Mouse (Mus musculus) B cell, adult 2 months (primary cell): Measurements from ENCODE around the gene Serinc3.
"Not testable (repeated sequence)": the region's sequence is repeated elsewhere in the genome, so short reads cannot be mapped to it uniquely, and the experiment has no call there.

Experiments
- DNase-seq, 2 experiments: peaks; one replicate each; pipeline ENCODE4 v3.0.0; 2022

The Serinc3 gene

DNA sequence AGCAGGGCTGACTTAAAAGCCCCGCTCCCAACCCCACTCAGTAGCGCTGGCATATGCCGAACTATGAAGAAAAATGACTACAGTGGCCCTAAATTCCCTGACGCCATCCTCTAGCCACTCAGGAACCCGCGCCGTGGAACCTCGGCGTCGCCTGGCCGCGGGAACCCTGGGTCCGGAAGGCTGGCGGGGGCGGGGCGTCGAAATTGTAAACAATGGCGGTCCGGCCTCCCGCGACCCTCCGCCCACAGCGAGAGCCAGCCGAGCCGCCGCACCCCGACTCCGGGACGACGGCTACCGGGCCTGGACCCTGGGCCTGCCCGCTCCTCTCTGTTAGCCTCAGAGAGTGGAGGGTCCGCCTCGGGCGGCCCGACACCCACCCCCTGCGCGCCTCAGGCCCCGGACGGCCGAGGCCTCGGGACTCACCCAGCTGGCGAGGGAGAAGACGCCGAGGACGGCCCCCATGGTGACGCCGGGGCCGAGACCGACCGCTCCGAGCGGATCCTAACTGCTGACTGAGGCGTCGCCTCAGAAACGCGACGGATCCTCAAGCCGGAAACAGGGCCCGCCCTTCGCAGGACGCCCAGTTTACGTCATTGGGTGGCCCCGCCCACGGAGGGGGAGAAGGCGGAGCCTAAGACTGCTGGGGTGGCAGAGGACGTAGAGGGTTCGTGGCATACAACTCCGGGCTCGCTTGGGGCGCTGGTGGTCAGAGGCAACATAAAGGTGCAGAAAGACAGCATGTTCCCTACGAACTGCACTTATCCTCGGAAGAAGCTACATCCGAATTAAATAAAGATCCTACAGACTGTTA lies at the start of gene Serinc3:
Gene Serinc3 (minus strand): TSS at position 557 of the 811 bp plus-strand sequence.
- DNase-seq: peak; percentile 100

DNA sequence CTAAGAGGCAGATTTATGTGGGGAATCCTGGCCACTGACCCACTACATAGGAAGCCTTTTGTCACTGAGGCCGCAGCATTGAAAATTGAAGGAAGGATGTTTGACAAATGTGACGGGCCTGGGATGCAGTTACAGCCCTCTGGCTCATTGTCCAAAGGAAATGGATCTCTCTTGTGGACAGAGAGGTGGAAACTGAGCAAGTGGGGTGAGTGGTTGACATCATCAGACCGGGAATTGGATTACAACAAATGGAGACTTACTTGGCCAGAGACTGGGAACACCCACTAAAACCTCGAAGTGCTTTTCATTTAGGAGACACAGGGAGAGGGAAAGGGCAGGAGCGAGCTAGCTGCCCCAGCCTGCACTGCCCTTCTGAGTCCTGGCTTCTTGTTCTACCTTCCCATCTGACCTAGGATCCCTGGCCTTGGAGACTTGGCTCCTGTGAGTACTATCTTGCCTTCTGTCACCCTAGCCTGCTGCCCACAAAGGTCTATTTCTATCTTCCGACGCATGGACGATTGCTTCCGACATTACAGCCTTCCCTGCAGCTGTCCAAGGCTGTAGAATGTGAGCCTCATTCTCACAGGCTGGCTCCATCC lies 48.9 kb upstream of the Serinc3 start:
- DNase-seq: no peak

DNA sequence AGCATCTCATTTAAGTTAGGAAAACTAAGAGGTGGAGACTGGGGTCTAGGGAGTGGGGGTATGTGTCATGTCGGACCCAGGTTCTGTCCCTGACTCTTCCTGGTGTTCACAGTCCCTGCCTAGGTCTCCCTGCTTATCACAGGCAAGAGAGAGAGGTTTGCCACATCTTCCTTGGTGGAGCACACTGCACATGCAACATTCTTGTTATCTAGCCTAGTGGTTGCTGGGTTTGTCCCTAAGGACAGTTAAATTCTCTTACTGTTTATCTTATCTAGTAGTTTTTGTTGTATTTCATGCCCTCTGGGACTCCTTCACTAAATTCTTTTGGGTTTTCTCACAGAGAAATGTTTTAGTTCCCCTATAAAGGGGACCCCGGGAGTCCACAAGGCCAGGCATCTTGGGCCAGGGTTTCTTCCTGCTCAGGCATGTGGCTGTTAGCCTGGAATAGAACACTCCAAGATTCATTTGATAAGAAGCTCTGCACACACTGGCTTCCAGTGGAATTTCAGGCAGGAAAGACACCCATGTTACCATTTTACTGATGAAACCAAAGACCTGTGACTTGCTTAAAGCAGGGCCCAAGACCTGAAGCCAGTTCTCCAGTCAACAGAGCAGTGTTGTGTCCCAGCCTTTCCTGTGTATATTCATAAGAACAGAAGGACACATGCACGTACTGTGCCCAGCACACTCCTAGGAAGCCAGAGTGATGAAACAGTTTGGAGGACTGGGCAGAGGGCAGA lies 48.1 kb upstream of the Serinc3 start:
- DNase-seq: no peak

DNA sequence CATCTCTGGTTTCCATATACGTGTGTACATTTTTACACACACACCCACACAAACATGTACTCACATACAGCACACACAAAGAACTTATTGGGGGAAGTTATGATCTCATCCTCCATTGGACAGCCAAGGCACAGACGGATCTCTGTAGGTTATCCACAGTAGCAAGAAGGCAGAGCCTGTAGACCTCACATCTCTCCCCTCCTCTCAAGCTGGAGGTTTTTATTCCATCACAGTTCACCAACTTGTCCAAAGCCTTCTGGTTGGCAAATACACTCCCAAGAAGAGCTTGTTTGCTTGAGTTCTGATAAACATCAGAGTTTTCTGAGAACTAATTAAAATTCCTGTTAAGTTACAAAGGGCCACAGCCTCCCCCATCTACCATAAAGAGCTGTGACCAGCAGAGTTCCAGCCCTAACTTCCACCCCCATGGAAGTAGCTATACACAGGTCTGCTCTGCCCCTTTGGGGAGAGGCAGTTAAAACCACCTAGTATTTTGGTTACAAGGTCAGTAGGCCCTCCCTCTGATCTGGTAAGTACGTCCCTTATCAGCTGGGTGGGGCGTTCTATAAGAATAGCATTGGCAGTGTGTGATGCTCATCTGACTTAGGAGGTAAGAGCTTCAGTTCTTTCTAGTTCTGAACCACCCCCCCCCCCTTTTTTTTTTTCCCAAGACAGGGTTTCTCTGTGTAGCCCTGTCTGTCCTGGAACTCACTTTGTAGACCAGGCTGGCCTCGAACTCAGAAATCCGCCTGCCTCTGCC lies 47.1 kb upstream of the Serinc3 start:
- no peak for DNase-seq

DNA sequence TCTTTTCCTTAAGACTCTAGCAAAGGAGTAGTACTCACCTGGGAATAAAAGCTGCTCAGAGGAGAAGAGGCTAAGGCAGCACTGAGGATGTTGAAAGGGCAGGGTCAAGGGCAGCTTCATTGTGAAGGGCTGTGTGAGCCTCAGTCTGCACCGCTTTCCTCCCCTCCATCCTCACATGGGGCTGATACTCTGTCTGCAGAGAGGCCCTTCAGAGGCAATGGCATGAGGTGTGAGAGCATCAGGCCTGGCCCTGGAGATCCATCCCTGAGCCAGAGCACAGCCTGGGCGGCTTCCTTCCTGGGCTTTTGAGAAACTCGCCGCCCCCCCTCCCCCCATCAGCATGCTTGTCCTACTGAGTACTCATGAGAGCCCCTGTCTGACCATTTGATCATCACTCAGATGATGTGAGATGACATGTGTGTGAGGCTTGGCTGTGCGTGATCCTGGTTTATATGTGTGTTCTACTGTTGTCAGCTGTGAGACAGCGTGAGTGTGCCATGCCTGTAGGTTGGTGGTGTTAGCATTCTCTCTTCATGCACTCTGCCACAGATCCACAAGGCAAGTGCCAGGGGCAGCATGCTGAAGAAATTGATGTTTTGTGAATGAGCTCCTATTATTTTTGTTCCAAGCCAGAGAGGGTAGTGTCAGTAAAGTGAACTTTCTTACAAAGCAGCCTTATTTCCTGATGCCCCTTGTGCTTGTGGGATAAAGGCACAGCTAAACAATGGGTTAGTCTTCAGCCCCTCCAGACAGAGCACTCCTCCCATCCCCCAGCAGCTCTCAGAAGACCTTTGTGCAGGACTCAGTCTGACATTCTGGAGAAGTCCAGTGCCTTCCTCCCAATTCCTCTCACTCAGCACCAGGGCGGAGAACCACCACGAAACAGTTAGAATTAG lies 45.7 kb upstream of the Serinc3 start:
- DNase-seq: no peak

DNA sequence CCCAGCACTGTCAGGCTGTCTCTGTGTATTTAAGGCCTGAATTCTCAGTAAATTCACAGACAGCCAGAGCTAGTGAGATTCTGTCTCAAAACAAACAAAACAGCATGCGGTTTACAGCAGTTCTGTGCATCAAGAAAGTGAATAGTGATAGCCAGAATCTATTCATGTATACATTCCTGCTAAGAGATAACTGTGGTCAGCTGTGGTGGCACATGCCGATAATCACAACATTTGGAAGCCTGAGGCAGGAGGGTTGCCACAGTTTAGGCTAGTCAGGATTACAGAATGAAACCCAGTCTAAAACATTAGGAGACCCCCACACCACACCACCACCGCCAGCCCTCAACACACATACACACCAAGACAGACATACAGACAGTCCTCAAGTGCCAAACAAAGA lies 44.8 kb upstream of the Serinc3 start:
- DNase-seq: no peak

DNA sequence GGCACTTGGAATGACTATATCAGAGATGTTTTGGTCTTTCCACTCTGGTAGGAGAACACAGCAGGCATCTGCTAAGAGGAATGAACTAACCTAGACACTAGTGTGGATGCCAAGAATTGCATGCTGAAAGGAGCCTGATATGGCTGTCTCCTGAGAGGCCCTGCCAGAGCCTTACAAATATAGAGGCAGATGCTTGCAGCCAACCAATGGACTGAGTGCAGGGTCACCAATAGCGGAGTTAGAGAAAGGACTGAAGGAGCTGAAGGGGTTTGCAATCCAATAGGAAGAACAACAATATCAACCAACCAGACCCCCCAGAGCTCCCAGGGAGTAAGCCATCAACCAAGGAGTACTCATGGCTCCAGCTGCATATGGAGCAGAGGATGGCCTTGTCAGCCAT lies 43.4 kb upstream of the Serinc3 start:
- DNase-seq: not testable (repeated sequence)

DNA sequence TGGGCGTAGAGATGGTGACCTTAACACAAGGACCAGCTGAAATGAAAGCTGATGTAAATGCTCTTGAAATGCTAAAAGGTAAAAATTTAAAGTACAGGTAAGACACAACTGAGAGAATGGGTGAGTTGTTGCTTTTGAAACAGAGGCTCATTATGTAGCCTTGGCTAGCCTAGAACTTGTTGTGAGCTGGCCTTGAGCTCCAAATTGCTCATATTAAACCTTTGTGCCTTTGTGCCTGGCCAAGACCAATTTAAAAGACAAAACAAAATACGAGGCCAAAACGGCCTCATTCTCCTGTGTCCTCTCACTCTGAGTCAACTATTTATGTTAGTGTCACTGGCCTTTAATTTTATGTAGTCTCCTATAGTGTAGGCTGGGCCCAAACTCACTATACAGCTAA lies 42.0 kb upstream of the Serinc3 start:
- no peak for DNase-seq

DNA sequence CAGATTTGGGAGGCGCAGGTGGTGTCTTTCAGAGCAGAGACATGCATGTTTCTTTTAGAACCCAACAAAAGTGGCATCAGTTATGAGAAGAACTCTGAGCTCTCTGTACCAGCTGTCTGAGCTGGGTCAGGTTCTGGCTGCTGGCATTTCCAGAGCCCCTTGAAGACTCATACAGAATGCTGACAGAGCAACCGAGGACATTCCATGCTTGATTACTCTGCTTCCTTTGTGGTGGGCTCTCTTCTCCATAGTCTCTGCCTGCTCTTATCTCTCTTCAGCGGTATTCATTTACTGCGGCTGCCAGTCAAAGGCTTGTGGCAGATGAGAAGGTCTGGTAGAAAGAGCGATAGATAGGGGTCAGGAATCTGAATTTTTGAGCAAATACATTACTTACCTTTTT lies 41.3 kb upstream of the Serinc3 start:
- no peak for DNase-seq

DNA sequence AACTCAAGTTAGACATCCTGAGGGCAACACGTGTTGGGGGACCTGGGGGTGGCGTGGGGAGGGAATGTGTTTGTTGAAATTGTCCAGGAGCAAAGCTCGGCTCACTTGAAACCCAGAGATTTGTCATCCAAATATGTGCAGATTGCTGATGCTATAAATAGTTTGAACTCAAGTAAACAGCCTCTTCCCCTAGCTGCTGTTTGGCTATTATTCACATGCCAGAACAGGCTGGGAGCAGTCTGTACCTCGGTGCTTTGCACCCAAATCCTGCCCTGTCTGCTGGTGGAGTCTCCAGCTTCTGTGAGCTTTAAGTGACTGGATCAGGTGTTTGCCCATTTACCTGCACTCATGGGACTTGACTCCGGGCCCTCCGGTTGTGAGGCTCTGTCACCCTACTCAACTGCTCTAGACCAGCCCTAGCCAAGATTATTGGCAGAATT lies 40.9 kb upstream of the Serinc3 start:
- no peak for DNase-seq

DNA sequence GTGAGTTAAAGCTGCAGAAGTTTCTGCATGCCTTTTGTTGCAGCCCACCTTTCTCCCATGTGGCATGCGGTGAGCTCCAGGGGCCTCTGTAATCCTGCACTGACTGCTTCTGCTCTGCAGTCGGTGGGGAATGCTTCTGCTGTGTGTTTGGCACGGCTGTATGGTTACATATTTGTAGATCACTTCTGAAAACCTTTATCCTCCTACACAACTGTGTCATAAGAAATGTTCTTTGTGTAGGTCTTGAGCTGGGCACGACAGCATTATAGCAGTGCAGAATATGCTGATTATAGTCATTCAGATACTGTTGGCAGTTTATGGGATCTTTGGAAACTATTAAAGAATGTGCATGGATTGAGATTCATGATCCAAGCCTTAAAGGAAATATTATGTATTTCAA lies 40.4 kb upstream of the Serinc3 start:
- no peak for DNase-seq

DNA sequence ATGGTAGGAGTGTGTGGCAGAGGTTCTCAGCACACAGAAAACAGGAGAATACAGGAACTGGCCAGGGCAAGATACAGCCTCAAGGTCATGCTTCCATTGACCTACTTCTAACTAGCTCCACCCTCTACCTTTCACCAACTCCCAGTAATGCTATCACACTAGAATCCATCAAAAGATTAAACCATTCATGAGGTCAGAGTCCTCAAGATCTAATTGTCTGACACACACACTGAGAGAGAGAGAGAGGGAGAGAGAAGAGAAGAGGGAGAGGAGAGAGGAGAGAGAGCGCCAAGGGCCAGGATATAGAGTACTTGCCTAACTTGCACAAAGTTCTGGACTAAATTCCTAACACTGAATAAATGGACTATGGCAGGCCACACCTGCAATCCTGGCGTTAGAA lies 37.4 kb upstream of the Serinc3 start:
- DNase-seq: no peak

DNA sequence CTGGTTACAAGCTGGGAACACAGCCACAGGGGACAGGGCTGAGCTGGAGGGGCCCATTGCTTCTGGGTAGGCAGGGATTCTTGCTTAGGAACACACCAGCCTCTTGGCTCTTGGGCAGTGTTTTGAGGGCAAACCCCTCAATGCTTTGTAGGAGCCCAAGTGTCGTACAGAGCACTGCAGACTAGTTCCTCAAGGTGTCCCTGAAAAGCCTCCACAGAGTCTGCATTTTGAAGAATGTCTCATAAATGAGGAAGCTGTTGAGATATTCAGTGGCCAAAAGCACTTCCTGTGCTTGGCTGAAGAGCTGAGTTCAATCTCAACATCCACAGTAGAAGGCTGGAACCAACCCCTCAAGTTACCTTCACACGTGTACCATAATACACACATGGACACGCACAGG lies 31.8 kb upstream of the Serinc3 start:
- DNase-seq: peak; percentile 55 to 60

DNA sequence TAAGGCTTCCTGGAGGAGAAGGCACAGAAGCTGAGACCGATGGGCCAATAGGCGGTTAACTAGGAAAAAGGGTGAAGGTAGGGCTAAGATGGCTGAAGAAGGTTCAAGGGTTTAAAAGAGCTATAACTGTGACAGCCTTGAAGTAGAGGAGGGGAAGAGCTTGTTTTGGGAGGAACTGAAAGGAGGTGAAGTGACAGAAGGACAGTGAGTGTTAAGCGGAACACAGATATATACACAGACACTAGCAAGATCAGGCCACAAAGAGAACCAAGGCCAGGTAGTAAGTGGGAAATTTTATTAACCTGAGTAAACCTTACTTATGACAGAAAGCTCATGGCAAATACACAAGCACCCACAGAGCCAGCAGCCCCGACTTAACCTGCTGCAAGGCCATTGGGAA lies 31.4 kb upstream of the Serinc3 start:
- DNase-seq: no peak

DNA sequence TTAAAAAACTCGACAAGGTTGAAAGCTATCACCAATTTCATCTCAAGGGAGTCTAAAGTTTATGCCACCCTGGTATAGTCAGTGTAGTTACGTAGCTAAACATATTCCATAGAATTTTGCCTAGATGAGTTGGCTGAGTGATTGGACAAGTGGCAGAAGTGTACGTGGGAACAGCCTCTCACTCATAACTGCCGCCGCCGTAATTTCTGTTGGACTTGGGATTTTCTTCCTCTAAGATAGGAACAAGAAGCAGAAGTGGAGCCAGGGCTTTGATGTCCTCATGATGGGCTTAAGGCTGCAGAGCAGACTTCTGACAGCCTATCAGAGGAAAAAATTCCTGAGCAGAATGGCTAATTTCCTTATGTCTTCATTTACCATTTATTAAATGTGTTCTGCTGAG lies 30.7 kb upstream of the Serinc3 start:
- no peak for DNase-seq

DNA sequence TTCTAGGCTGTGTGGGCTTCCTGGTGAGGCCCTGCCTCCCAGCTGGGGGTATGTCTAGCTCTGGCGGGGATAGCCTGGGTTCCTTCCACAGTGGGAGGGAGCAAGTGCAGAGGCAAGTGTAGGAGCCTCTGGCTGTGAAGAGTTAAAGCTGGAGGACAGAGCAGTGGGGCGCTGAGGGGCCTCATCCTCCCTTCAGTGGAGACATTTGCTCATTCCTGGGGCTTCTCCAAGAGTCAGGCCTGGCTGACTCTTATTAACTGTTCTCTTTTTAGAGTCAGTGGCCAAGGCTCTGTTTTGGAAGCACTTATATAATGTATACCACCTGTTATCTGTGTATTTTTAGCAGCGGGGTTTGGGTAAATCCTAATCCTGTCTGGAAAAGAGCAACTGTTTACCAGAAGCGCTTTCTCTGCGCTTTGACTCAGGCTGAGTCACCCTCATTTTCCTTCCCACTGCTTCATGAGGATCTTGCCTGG lies 30.3 kb upstream of the Serinc3 start:
- no peak for DNase-seq

DNA sequence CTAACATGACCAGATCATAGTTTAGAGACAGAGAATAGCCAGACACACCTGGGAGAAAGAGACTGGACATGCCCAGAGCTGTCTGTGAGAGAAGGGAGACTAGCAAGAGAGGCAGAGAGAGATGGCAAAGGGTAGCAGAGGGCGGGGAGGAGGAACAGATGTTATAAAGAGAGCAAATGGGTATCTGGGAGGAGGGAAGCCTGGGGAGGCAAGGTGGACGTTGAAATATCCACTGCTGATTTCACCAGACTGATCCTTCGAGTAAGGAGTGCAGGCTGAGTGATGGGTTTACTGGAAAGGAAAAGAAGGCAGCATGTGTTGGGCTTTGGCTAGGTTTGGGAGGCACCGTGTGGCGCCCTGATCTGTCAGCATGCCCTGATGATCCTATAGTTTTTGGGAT lies 29.5 kb upstream of the Serinc3 start:
- no peak for DNase-seq

DNA sequence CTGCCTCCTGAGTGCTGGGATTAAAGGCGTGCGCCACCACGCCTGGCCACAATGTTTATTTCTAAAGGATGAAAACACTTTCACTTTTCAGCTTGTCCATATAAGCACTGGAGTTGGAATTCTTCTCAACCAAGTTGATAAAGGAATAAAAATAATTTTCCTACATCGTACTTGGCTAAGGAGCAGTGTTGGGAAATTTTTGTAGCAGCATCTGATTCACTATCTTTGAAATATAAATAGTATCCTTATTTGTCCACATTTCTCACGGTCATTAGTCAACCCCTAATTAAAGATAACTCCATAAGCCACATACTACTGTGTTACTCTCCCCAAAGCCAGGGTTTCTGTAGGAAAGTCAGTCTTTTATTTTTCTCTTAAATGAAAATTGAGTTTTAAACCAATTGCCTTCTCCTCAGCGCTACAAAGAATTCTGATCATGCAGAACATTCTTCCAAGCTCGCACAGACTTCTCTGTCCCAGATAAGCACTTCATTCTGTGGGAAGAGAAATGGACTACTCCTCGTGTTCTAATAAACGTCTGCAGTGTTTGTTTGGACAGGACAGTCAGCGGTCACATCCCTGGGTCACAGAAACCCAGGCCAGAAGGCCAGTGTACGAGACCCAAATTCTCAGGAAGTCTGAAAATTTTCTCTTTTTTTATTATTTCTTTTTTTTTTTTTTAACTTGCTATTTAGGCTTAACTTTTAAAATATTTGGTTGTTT lies 26.1 kb upstream of the Serinc3 start:
- DNase-seq: no peak

DNA sequence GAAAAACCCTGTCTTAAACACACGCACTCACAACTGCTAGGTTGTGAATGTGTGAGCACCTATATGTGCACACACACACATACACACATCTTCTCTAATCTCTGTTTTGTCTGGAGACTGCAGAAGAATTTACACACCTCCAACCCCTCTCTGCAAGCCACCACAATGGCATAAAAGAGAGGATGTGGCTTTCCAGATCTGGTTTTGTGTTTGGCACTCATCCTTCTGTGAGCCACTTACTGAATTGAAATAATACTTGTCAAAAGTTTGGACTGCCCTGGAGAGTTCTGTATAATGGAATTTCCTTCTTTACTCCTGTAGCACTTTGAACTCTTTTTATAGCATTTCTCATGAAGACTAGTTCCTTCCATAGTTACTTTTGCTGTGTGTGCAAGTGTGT lies 22.1 kb upstream of the Serinc3 start:
- DNase-seq: no peak

DNA sequence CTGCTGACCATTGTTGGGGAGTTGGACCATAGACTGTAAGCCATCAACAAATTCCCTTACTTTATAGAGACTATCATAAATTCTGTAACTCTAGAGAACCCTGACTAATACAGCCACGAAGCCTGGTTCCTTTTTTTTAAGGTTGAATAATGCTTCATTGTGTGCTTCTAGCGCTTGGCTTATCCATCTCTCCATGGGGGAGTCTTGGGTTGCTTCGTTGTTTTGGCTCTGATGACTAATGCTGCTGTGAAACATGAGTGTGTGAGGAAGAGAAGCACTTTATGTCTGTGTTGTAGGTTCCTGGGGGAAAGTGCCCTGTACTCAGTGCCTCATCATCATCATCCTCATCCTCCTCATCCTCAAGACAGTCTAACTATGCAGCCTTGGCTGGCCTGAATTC lies 19.0 kb upstream of the Serinc3 start:
- peak; percentile 41 to 51 for DNase-seq

DNA sequence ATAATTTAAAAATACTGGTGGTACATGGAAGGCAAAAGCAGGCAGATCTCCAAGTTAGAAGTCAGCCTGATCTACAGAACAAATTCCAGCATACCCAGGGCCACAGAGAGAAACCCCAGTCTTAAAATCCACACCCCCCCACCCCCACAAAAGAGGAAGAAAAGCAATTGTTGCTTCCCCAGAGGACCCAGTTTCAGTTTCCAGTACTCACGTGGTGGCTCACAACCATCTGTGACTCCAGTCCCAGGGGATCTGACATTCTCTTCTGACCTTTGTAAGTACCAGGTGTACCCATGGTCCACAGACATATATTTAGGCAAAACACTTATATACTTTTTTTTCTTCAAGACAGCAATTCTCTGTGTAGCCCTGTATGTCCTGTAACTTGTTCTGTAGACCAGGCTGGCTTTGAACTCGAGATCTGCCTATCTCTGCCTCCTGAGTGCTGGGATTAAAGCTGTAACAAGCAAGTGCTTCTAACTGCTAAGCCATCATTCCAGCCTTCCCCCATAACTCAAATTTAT lies 17.8 kb upstream of the Serinc3 start:
- DNase-seq: peak; percentile 85 to 88
